Mouse (Mus musculus): ENCODE measurements around the gene Vegfa.

DNA sequence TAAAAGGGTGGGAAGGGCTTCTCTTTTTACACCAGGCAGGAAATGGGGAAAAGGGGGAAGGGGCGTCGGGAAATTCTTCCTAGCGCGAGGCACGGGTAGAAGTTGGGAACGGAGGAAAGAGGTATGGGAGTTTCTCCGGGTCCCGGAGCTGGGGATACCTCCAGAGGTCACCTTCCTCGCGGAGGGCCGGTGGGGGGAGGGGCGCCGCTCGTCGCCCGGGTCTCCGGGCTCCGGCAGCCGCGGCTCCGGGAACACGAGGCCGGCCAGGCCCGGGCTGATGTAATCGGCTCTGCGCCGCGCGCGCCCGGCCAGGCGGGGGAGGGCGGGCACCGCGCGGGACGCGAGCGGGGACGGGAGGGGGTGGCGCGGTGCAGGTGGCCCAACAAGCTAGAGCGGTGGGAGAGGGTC lies 1.8 kb downstream of the Vegfa start:
- TF ChIP-seq GATA1 (IDR thresholded peaks at IDR 0.05; ENCODE audit: low read length) (no peak), TAL1 (IDR thresholded peaks at IDR 0.05; ENCODE audit: low read length) (no peak)

Measured in erythroblast, embryonic 14.5 days (primary cell).